ENCODE assay signal across 8 mouse cellular contexts in genomic region chrX:18163917-18164624, GRCm38 (mm10). TPM values are rescaled to one million over a fixed set of nuclear protein-coding genes. Genes with fewer than 3 reads are reported as not detected.
DNase-seq lines count a peak whose midpoint lies in the region; ATAC-seq and TF ChIP-seq lines count a peak whose summit lies in the region.

No protein-coding gene starts in this region.

- TF ChIP-seq CTCF in left cerebral cortex, adult 2 months (IDR thresholded peaks at IDR 0.05), result no peak
- no peak for TF ChIP-seq CTCF in liver, embryonic 14.5 days (IDR thresholded peaks at IDR 0.05; ENCODE audit: low read depth)

- H3K4me2 ChIP-seq in forebrain, embryonic 15.5 days (replicated peaks), result peak overlapping the region; percentile 55
- H3K4me2 ChIP-seq in intestine, embryonic 14.5 days (ENCODE audit: low read length), result peak overlapping the region; percentile 55
- peak overlapping the region; percentile 63 for H3K4me2 ChIP-seq in liver, embryonic 14.5 days (ENCODE audit: low read depth)

- ATAC-seq in forebrain, embryonic 15.5 days (replicated peaks), result no peak
- ATAC-seq in intestine, embryonic 14.5 days (replicated peaks; ENCODE audit: low FRiP score, low TSS enrichment, low read depth), result no peak
- no peak; the same call in 1 of the 2 replicates for ATAC-seq in liver, embryonic 14.5 days (ENCODE audit: insufficient read depth)

- under 1% methylated on average over 10 of the region's 10 CpGs for WGBS in forebrain, embryonic 15.5 days
- 4% methylated on average over 10 of the region's 10 CpGs for WGBS in intestine, embryonic 14.5 days
- WGBS in liver, embryonic 14.5 days (ENCODE audit: insufficient replicate concordance), result 2% methylated on average over 10 of the region's 10 CpGs

- no peaks in the 10 kb centered on the region for H3K36me3 ChIP-seq in forebrain, embryonic 15.5 days
- H3K36me3 ChIP-seq in intestine, embryonic 14.5 days (ENCODE audit: control insufficient read depth, insufficient read depth, low read length), result no peaks in the 10 kb centered on the region
- H3K36me3 ChIP-seq in liver, embryonic 14.5 days (replicated peaks; ENCODE audit: control insufficient read depth, insufficient read depth, low read depth), result no peaks in the 10 kb centered on the region

- intact Hi-C loops in left cerebral cortex, adult 2 months (cut with DNase I), result loop anchor here (2.0 to 5.0 kb wide), 4 partner anchors 91 to 1267 kb away; partner anchors contain the start of gene Ndp

- peaks cover 4% of the 10 kb centered on the region; the same call in 1 of the 2 replicates for H3K4me1 ChIP-seq in forebrain, embryonic 15.5 days
- no peaks in the 10 kb centered on the region for H3K4me1 ChIP-seq in intestine, embryonic 14.5 days (replicated peaks; ENCODE audit: control insufficient read depth, insufficient read depth, low read length)
- peaks cover 0 to 6% of the 10 kb centered on the region in 2 experiments; a peak in 2 of 4 replicates for H3K4me1 ChIP-seq in liver, embryonic 14.5 days (replicated peaks; ENCODE audit: control insufficient read depth in 2 of 2, insufficient read depth in 2 of 2, low read length in 1 of 2)

- DNase-seq in left cerebral cortex, adult 2 months (ENCODE audit: extremely low spot score in 1 of 2, low spot score in 2 of 2), result no peak
- DNase-seq in left cerebral cortex, adult 8-10 months (ENCODE audit: low spot score in 2 of 2), result no peak
- peak; percentile 41 for DNase-seq in brain, adult 2 months (ENCODE audit: low read depth, low spot score)
- DNase-seq in intestine, embryonic 14.5 days (ENCODE audit: low spot score), result no peak
- peak; percentile 45 to 57 (median 51) for DNase-seq in liver, embryonic 14.5 days (ENCODE audit: low read depth in 3 of 3, low spot score in 3 of 3)
- peak; percentile 21 to 48 for DNase-seq in natural killer cell, adult 2 months (ENCODE audit: low spot score in 2 of 2)
- DNase-seq in thymus, postnatal 25 days, result peak; percentile 26

- peak overlapping the region; percentile 94 for H3K27ac ChIP-seq in left cerebral cortex, adult 2 months
- H3K27ac ChIP-seq in forebrain, embryonic 15.5 days (replicated peaks), result peak overlapping the region; percentile 98
- H3K27ac ChIP-seq in intestine, embryonic 14.5 days (ENCODE audit: low read depth), result peak overlapping the region; percentile 97
- peak overlapping the region; percentile 89 for H3K27ac ChIP-seq in liver, embryonic 14.5 days

- peak overlapping the region; percentile 98 for H3K4me3 ChIP-seq in left cerebral cortex, adult 2 months
- H3K4me3 ChIP-seq in forebrain, embryonic 15.5 days, result peak overlapping the region; percentile 92
- H3K4me3 ChIP-seq in intestine, embryonic 14.5 days (ENCODE audit: low read depth, low read length), result peak overlapping the region; percentile 70
- H3K4me3 ChIP-seq in liver, embryonic 14.5 days (ENCODE audit: insufficient read depth in 1 of 2, low read depth in 2 of 2, low read length in 2 of 2), result peak overlapping the region; percentile 72 to 75

- no peaks in the 10 kb centered on the region for H3K9me3 ChIP-seq in forebrain, embryonic 15.5 days
- H3K9me3 ChIP-seq in intestine, embryonic 14.5 days (ENCODE audit: control insufficient read depth, low read length), result no peaks in the 10 kb centered on the region
- no peaks in the 10 kb centered on the region for H3K9me3 ChIP-seq in liver, embryonic 14.5 days (ENCODE audit: control insufficient read depth, low read length)

- H3K27me3 ChIP-seq in forebrain, embryonic 15.5 days, result no peaks in the 10 kb centered on the region
- H3K27me3 ChIP-seq in intestine, embryonic 14.5 days (replicated peaks; ENCODE audit: control insufficient read depth, insufficient read depth, low read length), result no peaks in the 10 kb centered on the region
- no peaks in the 10 kb centered on the region for H3K27me3 ChIP-seq in liver, embryonic 14.5 days (ENCODE audit: control insufficient read depth, insufficient read depth, low read length)

- peak overlapping the region; percentile 75 for H3K9ac ChIP-seq in forebrain, embryonic 15.5 days (replicated peaks)
- peak overlapping the region; percentile 91 for H3K9ac ChIP-seq in intestine, embryonic 14.5 days (ENCODE audit: low read length)
- H3K9ac ChIP-seq in liver, embryonic 14.5 days (replicated peaks), result peak overlapping the region; percentile 89

- no peak for TF ChIP-seq EP300 in liver, embryonic 14.5 days (IDR thresholded peaks at IDR 0.05; ENCODE audit: low read depth)

RNA-seq across cellular contexts. Expression of gene Kdm6a, which starts 1.7 kb away (rescaled TPM):
- total RNA-seq in left cerebral cortex, adult 2 months (2021), result 10 to 100 TPM; 45.8 to 47.7 TPM
- 10 to 100 TPM; 43.9 to 64.7 (median 52.9) TPM for total RNA-seq in left cerebral cortex, adult 8-10 months (2022)
- 20.5 and 21.6 TPM in 2 replicates for polyA plus RNA-seq in forebrain, embryonic 15.5 days (2015; fragmentation: Nextera tagmentation; extraction: Ambion mirVana)
- 21.5 and 34.2 TPM in 2 replicates for polyA plus RNA-seq in intestine, embryonic 14.5 days (2014; fragmentation: Nextera tagmentation; extraction: Ambion mirVana)
- polyA plus RNA-seq in liver, embryonic 14.5 days (2012; rRNA removed), result 11.1 and 12.0 TPM in 2 replicates
- polyA plus RNA-seq in liver, embryonic 14.5 days (2014; fragmentation: Nextera tagmentation; extraction: Ambion mirVana), result 13.3 and 28.0 TPM in 2 replicates

RNA-seq across cellular contexts. Expression of gene Dusp21, which starts 18.4 kb away (rescaled TPM):
- not detected for total RNA-seq in left cerebral cortex, adult 2 months (2021)
- not detected for total RNA-seq in left cerebral cortex, adult 8-10 months (2022)
- polyA plus RNA-seq in forebrain, embryonic 15.5 days (2015; fragmentation: Nextera tagmentation; extraction: Ambion mirVana), result not detected in 2 replicates
- polyA plus RNA-seq in intestine, embryonic 14.5 days (2014; fragmentation: Nextera tagmentation; extraction: Ambion mirVana), result not detected in 2 replicates
- polyA plus RNA-seq in liver, embryonic 14.5 days (2012; rRNA removed), result not detected in 2 replicates
- polyA plus RNA-seq in liver, embryonic 14.5 days (2014; fragmentation: Nextera tagmentation; extraction: Ambion mirVana), result not detected in 2 replicates

Comparison
In these comparisons a context has a peak if more than half of its experiments do, and no peak if none do; other contexts are left out.
1. DNase-seq: peak in brain, adult 2 months (single experiment), liver, embryonic 14.5 days (3 of 3), natural killer cell, adult 2 months (2 of 2) and thymus, postnatal 25 days (single experiment); none in left cerebral cortex, adult 2 months (0 of 2), left cerebral cortex, adult 8-10 months (0 of 2) and intestine, embryonic 14.5 days (single experiment).
2. Peak in every context shown above with its lines, with median percentiles within 50 percentile points of each other: H3K27ac ChIP-seq, H3K4me3 ChIP-seq, H3K4me2 ChIP-seq and H3K9ac ChIP-seq.